Mouse (Mus musculus) neural tube, embryonic 10.5 days (tissue): ENCODE measurements around the gene Tbc1d9b.
A peak's percentile ranks its signal among the peaks of the same experiment; 100 is the strongest.
"Not testable (repeated sequence)": the region's sequence is repeated elsewhere in the genome, so short reads cannot be mapped to it uniquely, and the experiment has no call there.

Source experiments
- DNase-seq: peaks from one replicate; pipeline ENCODE4 v3.0.0-alpha.2; 2017; ENCODE audit warnings: low spot score; ENCODE audit errors: extremely low spot score

Gene Tbc1d9b

DNA sequence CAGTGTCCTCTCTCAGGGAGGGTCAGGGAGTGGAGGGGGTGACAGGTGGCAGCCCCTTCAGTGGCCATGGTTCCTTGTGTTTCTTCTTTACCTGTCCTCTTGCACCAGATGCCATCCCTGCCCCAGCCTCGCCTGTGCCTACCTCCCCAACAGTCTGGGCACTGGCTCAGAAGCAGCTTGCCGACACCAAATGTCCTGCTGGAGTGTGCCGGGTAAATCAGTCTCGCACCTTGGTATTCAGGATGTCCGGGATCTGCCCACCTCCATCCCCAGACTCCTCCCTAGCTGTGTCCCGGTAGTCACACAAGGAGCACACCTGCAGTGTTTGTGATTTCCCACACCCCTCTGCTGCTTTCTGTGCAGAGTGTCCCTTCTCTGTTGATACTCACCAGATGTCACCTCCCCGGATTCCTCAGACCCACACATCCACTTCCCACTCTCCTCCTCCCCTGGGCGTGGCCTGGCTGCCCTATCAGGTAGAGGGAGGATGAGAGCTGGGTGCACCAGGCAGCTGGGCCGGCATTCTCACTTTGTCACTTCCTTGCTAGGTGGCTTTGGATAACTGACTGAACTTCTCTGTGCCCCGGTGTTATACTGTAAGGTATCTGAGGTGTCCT is 7.1 kb downstream of the Tbc1d9b start:
- no peak for DNase-seq

DNA sequence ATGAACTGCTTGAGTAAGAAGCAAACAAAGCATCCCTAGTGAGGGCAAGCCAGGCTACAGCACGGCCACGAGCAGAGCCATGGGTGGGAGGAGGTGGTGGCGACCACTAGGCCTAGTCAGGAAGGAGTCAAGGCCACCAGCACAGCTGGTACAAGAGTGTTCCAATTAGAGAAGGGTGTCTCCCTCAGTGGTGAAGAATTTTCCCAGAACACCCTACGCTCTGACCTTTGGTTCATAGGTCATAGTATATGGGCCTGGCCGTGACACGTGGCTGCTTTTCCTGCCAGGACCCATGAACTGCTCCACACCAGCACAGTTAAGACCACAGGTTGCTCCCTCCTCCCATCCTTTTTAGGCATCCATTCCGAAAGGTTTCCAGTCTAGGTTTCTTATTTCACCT is 8.4 kb downstream of the Tbc1d9b start:
- DNase-seq: no peak

DNA sequence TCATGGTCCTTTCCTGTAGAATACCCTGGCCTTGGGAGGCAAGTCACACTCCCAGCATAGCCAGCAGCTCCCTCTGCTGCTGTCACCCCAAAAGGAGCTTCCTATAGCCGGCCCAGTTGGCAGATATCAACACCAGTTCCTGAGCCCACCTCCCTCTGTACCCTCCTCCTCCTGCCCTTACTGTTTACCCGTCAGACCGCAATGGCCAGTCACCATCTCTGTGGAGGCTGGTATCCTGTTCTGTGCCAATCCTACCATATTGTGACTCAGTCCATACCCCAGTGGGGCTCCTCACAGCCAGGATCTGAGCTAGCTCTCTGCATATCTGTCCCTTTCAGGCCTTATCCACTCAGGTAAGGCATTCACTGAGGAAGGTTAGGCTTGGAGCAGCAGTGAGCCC is 14.3 kb downstream of the Tbc1d9b start:
- DNase-seq: no peak

DNA sequence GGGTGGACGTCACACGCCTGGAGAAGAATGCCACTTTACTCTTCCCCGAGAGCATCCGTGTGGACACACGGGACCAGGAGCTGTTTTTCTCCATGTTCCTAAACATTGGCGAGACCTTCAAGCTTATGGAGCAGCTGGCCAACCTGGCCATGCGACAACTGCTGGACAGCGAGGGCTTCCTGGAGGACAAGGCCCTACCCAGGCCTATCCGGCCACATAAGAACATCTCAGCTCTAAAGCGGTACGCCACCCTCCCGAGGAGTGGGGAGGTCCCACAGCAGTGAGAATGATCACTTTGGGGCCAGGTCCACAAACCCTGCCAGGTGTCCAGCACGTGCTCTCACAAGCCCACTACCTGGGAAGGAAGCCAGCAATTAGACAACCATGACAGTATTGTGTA is 14.9 kb downstream of the Tbc1d9b start:
- no peak for DNase-seq

DNA sequence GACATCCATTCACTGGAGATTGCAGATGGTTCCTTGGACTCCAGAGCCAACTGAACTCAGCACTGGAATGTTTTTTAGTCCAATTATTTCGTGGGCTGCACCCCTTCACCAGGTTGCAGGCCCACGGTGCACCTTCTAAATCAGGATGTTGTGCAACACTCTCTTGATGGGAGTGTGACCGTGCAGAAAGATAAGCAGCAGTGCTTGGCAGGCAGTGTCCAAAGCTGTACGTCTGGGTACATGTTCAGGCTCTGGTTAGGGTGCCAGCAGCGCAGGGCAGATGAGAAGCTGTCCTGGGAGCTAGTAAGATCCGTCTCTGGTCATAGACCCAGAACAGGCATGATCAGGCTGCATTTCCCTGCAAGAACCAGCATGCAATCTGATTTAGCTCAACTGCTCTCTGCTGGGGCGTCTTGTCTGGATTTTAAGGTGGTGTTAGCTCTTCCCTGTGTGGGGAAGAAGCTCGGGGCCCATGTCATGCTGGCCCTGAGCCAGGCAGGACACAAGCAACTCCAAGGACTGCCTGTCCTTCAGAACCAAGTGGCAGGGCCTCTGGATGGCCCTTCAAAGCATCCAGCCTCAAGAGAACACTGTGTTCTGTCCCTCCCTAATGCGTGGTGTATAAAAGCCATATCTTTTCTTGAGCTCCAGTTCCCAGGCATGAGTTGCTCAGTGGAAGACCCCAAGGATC is 16.2 kb downstream of the Tbc1d9b start:
- no peak for DNase-seq

DNA sequence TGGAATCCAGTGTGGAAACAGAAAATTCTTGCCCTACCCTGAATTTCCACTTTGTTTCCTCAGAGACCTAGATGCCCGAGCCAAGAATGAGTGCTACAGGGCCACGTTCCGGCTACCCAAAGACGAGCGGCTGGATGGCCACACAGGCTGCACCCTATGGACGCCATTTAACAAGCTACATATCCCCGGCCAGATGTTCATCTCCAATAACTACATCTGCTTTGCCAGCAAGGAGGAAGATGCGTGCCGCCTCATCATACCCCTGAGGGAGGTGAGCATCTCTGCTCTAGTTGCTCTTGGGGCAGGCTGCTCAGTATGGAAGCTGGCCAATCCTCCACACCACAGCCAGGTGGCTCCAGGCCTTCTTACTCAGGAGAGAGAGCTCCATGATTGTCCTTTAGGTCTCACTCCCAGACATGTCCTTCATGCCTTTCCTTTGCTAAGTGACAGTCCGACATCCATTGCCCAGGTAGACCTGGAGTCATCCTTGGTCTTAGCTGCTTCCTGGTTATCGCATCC is 16.8 kb downstream of the Tbc1d9b start:
- no peak for DNase-seq

DNA sequence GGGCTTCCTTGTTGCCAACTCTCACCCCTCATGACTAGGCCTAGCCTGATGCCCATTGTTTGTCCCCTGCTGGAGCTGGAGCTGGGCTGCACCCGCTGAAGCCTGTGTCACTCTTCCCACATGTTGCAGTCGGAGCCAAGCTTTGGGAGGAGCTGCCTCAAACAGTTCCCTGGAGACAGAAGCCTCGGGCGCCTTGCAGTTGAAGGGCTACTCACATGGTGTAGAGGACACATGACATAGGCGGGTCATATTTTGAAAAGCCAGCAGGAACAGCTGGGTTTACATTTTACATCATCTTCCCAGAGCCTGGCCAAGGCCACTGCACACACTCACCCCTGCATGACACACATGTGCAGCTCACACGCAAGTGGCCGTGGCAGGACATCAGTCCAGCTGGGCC is 18.0 kb downstream of the Tbc1d9b start:
- DNase-seq: no peak

DNA sequence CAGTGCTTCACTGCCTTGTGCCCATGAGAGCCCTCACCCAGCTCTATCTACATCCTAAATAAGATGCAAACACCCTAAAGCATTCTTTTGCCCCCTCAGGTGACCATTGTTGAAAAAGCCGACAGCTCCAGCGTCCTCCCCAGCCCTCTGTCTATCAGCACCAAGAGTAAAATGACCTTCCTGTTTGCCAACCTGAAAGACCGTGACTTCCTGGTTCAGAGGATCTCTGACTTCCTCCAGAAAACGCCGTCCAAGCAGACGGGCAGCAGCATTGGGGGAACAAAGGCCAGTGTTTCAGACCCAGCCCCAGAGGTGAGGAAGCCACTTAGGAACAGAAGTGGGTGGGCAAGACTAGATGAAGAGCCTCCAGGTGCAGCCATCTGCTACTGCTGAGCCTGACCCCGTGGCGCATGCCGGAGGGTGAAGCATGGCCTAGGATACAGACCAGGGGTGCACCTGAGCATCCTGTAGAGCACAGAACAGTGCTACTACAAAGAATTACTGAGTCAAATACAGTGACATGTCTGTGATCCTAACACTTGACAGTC is 18.5 kb downstream of the Tbc1d9b start:
- DNase-seq: no peak

DNA sequence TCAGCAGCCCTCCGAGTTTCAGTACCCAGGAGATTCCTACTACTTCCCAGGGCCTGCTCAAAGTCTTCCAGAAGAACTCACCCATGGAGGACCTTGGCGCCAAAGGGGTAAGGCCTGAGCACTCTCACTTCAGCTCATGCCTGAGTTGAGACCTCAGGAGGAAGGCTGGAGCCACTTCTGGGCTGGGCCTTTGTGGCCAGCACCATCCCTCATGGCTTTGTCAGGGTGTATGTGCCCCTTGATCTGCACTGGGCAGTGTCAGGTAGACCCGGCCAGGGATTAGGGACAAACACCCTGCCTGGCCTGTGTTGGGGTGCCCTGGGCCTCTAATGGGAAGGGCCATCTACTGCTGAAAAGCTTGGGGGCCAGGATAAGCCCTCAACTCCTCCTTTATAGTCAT is 20.2 kb downstream of the Tbc1d9b start:
- no peak for DNase-seq

DNA sequence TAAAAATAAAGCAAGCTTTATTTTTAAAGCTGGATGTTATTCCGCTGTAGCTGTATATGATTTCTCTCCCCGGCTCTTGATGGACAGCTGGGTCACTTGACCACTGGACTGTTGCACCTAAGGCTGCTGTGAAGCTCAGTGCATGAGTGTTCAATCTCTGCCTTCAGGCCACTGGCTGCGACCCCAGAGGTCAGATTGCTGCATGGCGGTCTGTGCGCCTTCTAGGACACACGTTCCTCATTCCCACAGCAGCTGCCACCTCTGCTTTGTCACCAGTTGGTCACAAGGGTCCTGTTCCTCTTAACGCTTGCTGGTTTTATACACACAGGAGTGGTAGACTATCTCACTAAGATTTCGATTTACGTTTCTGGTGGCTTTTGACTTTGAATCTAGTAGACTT is 23.0 kb downstream of the Tbc1d9b start:
- DNase-seq: no peak

DNA sequence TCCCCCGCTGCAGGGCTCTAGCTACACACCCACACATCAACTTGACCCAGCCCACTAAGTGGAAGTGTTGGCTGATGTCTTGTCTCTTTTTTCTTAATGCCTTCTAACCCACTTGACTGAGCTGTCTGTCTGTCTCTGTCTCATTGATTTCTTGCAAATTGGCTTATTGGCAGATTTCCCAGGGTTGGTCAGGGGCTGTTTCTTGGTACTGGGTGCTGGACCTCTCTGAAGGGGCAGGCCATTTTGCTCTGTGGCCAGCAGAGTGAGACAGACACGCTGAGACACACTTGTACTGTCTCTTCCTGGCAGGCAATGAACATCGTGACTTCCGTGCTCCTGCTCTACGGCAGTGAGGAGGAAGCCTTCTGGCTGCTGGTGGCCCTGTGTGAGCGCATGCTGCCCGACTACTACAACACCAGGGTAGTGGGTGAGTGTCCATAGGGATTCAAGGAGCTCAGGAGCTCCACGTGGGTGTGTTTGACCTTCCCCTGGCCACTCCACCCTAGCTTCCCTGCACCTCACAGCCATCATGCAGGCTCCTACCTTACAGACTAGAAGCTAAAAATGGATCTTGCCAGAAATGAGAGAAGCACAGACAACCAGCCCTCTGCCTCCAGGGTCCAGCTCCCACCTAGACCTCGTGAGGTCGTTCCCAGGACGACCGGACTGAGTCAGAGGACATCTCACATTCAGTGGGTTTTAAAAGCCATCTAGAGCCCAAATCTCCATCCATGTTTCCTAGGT is 23.8 kb downstream of the Tbc1d9b start:
- no peak for DNase-seq

DNA sequence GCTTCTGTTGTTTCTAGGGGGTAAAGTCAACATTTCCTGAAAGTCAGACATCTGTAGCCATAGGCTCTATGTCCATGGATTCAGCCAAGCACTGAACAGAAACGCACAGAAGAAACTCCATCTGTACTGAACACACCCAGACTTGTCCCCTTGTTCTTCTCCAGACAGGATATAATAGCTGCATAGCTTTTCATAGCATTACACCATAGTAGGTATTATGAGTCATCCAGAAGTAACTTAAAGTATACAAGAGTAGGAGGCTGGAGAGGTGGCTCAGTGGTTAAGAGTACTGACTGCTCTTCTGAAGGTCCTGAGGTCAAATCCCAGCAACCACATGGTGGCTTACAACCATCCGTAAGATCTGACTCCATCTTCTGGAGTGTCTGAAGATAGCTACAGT is 24.6 kb downstream of the Tbc1d9b start:
- DNase-seq: no peak

DNA sequence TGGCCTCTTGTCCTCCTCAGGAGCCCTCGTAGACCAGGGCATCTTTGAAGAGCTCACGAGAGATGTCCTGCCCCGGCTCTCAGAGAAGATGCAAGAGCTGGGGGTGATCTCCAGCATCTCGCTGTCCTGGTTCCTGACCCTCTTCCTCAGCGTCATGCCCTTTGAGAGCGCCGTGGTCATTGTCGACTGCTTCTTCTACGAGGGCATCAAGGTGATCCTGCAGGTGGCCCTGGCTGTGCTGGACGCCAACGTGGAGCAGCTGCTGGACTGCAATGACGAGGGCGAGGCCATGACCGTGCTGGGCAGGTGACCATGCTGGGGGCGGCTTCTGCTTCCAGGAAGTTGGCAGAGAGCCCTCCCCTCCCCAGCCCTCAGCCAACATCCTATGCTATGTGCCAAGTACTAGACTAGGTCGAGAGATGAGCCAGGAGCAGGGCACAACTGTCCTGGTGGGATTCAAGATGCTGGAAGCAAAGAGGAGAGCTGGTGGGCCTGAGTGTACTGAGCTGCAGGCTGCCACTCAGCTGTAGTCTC is 25.6 kb downstream of the Tbc1d9b start:
- no peak for DNase-seq

DNA sequence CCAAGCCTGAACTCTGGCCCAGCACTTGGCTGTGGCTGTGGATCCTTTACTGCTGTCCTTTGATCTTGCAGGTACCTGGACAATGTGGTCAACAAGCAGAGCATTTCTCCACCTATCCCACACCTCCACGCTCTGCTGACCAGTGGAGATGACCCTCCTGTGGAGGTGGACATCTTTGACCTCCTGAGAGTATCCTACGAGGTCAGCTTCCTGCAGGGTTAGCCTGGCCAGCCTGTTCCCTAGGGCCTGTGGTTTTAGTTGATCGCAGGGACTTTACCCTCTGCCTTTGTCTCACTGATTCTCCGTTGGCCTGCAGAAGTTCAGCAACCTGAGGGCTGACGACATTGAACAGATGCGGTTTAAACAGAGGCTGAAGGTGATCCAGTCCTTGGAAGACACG is 27.1 kb downstream of the Tbc1d9b start:
- DNase-seq: no peak

DNA sequence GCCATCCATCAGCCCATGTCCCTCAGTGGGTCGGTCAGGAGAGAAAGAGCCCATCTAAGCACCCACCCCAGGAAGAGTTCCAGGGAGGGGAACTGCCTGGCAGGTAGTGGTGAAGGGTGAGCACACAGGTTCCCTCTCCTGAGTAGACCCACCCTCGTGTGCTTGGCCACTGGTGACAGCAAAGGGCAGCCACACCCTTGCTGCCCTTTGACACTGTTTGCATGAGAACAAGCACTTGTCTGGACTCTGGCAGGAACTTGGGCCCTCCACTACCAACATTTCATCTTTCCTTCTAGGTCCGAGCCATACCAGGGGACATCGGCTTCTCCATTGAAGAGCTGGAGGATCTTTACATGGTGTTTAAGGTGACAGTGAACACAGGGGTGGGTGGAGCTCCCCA is 28.2 kb downstream of the Tbc1d9b start:
- no peak for DNase-seq

DNA sequence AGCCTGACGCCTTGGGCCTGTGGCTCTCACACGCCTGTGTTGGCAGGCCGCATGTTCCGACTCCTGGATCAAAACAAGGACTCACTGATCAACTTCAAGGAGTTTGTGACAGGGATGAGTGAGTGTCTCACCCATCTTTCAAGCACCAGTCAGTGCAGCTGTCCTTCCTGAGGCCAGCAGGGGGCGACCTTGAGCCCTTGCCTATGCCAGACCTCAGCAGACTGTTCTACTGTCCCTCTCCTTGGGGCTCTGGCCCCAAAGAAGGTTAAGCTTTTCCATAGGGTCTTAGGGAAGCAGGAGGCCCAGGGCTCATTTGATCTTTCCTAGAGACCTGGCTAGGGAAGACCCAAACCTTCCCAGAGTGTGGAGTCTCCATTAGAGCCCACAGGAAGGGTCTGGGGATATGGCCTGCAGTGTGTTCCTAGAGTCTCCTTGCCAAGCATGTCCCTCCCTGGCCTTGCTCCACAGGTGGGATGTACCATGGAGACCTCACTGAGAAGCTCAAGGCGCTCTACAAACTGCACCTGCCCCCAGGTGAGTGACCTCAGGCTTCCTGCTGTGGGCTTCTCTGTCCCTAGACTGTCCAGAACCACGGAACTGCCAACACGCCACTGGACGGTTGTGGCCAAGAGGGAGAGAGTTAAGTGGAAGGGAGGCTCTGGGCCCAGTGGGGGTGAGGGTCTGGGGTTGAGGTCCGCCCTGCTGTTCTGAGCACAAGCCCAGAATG is 30.5 kb downstream of the Tbc1d9b start:
- DNase-seq: peak; percentile 66

DNA sequence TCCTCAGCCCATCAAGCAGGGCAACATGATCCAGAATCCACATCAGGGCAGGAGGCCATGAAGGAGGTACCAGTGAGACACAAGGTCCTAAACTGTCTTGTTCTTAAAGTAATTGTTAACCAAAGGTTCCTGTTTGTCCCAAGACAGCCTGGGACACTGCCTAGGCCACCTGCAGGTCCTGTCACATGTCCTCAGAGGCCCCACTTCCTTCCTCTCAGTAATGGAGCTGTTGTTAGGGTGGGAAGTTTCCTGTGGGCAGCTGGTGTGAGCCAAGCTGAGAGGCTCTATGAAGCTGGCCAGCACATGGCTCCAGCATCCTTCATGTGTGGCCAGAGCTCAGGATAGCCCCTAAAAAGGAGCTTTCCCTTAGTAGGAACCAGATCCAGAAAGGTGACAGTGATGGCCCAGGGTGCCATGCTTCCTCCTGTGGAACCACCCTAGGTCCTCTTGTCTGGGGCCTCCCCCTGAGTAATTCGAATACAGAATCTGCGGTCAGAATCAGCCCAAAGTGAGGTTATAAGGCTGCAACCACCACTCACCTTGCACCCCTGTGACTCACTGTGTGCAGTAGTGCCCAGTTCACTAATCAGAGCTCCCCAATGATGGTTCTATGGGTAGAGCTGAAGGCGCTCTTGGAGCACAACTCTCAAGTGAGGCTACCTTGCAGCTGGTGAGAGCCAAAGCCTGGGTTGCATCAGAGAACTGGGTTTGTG is 31.3 kb downstream of the Tbc1d9b start:
- DNase-seq: no peak

DNA sequence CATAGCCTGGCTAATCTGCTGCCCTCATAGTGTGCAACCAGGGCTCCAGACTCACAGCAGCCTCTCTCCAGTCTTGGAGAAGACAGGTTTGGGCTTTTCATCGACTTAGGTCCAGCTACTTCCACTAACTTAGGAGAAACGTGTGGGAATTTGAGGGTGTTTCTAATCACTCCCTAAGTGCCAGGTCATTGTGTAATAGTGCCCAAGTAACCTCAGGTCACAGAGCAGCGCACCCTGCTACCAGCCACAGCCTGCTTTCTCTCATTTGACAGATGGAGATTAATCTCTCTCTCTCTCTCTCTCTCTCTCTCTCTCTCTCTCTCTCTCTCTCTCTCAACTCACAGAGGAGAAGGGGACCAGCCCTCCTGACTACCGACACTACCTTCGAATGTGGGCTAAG is 37.2 kb downstream of the Tbc1d9b start:
- no peak for DNase-seq

DNA sequence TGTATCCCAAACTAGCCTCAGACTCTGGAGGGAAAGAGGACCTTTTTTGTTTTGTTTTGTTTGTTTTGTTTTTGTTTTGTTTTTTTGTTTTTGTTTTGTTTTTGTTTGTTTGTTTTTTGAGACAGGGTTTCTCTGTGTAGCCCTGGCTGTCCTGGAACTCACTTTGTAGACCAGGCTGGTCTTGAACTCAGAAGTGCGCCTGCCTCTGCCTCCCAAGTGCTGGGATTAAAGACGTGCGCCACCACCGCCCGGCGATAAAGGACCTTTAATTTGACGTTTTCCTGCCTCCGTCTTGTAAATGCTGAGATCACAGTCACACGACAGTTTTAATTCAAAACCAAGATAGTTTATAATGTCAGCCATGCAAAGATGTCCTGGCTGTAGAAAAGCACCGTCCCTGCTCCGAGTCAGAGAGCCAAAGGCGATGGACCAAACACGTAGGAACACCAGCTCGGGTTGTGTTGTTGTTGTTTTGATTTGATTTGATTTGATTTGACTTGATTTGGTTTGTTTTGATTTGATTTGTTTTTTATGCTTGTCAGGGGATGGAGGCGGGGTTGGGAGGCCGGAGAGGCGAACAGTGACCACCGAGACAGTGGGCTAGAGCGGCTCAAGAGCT is 43.0 kb downstream of the Tbc1d9b start, which contains the start of gene Mrnip:
TSS of gene Mrnip (plus strand) at position 334 of the 619 bp plus-strand sequence.
- not testable (repeated sequence) for DNase-seq

DNA sequence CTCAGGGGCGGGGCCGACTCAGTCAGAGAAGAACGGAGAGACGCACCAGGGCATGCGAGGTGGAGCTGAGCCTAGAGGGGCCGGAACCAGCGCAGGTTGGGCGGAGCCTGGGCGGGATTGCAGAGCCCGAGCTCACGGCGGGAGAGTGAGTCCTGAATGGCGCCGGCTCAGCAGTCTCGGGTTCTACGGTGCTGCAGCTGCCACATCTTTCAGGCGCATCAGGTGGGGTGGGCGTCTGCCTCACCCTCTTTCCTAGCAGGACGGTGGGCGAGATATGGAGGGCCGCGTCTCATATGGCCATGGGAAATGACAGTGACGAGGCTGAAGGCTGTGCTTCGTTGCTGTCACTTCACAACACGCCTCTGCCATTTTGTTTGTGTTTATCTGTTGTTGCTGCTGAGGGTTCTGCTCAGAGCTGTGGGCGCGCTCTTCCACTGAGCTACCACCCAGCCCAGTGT is 43.6 kb downstream of the Tbc1d9b start:
- peak; percentile 98 for DNase-seq
